Mouse (Mus musculus) intestine, embryonic 15.5 days (tissue): ENCODE data around the gene Snx29. TPM values are rescaled to one million over a fixed set of nuclear protein-coding genes. Genes with fewer than 3 reads are reported as not detected.
"Not testable (repeated sequence)": the region's sequence is repeated elsewhere in the genome, so short reads cannot be mapped to it uniquely, and the experiment has no call there.

ENCODE experiments used
- ATAC-seq: fragments of 200-750 bp; cut with Nextera tagmentation; 2 replicates; pipeline ENCODE4 v1.8.0; 2017; ENCODE audit warnings: moderate TSS enrichment, moderate library complexity
- H3K27ac ChIP-seq: fragments of 300-500 bp; sonication (generic); 2 replicates; pipeline ENCODE4 v1.5.1; 2015; ENCODE audit warnings: mild to moderate bottlenecking, inconsistent platforms
- H3K27me3 ChIP-seq: fragments of 300-500 bp; sonication (generic); replicated peaks from 2 replicates; pipeline ENCODE4 v1.6.1; 2015; ENCODE audit warnings: inconsistent platforms
- H3K36me3 ChIP-seq: fragments of 300-500 bp; sonication (generic); 2 replicates; pipeline ENCODE4 v1.6.1; 2015; ENCODE audit warnings: inconsistent platforms
- H3K4me1 ChIP-seq: fragments of 300-500 bp; sonication (generic); replicated peaks from 2 replicates; pipeline ENCODE4 v1.6.1; 2015; ENCODE audit warnings: inconsistent platforms
- H3K4me2 ChIP-seq: fragments of 300-500 bp; sonication (generic); replicated peaks from 2 replicates; pipeline ENCODE4 v1.6.1; 2015; ENCODE audit warnings: mild to moderate bottlenecking, inconsistent platforms
- H3K4me3 ChIP-seq: fragments of 300-500 bp; sonication (generic); replicated peaks from 2 replicates; pipeline ENCODE4 v1.5.1; 2015; ENCODE audit warnings: inconsistent platforms
- H3K9ac ChIP-seq: fragments of 300-500 bp; sonication (generic); 2 replicates; pipeline ENCODE4 v1.6.1; 2015; ENCODE audit warnings: inconsistent platforms
- H3K9me3 ChIP-seq: fragments of 300-500 bp; sonication (generic); 2 replicates; pipeline ENCODE4 v1.6.1; 2016; ENCODE audit warnings: inconsistent platforms
- WGBS: fragments of 180-500 bp; shearing (Covaris S2); methylation state at CpG from one replicate; pipeline ENCODE4 v1.1.7; 2015; 5-methylcytosine and 5-hydroxymethylcytosine counted together
- polyA plus RNA-seq: library from polyadenylated mRNA; unstranded; fragments of >200 nt; fragmentation: Nextera tagmentation; extraction: Ambion mirVana; gene quantifications from 2 replicates; pipeline ENCODE4 v1.2.1, GENCODE M21; 2015

Snx29 gene
- polyA plus RNA-seq, 1 experiment from 2014 or later, result 5.7 TPM

DNA sequence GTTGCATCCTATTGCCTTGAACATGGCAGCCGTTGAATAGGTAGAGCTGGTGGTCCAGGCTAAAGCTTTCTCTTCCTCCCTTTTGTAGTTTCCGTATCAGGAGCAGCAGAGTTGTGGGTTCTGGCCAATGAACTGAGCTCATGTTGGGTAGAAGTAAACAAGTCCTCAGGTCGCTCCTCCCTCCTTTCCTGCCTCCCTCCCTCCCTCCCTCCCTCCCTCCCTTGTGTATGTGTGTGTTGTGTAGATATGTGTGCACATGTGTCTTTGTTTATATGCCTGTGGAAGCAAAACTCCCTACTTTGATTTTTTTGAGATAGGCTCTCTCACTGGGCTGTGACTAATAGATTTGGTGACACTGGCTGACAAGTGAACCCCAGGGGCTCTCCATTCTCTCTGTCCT lies 251.8 kb downstream of the Snx29 start:
- H3K27ac ChIP-seq, result no peak overlapping the region
- H3K36me3 ChIP-seq, result no peaks in the 10 kb centered on the region
- H3K9ac ChIP-seq, result no peak overlapping the region
- WGBS, result 84% methylated on average over 3 of the region's 3 CpGs
- no peak overlapping the region for H3K4me2 ChIP-seq
- ATAC-seq, result no peak
- H3K4me1 ChIP-seq, result no peaks in the 10 kb centered on the region
- no peak overlapping the region for H3K4me3 ChIP-seq
- H3K27me3 ChIP-seq, result no peaks in the 10 kb centered on the region
- H3K9me3 ChIP-seq, result no peaks in the 10 kb centered on the region

DNA sequence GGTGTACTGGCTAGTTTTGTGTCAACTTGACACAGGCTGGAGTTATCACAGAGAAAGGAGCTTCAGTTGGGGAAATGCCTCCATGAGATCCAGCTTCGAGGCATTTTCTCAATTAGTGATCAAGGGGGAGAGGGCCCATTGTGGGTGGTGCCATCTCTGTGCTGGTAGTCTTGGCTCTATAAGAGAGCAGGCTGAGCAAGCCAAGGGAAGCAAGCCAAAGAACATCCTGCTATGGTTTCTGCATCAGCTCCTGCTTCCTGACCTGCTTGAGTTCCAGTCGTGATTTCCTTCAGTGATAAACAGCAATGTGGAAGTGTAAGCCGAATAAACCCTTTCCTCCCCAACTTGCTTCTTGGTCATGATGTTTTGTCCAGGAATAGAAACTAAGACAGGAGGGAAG lies 253.0 kb downstream of the Snx29 start:
- H3K4me3 ChIP-seq, H3K36me3 ChIP-seq, H3K4me1 ChIP-seq, H3K9ac ChIP-seq, H3K4me2 ChIP-seq, H3K27me3 ChIP-seq, ATAC-seq, H3K9me3 ChIP-seq, H3K27ac ChIP-seq: not testable (repeated sequence)
- 54% methylated on average over 3 of the region's 3 CpGs for WGBS

DNA sequence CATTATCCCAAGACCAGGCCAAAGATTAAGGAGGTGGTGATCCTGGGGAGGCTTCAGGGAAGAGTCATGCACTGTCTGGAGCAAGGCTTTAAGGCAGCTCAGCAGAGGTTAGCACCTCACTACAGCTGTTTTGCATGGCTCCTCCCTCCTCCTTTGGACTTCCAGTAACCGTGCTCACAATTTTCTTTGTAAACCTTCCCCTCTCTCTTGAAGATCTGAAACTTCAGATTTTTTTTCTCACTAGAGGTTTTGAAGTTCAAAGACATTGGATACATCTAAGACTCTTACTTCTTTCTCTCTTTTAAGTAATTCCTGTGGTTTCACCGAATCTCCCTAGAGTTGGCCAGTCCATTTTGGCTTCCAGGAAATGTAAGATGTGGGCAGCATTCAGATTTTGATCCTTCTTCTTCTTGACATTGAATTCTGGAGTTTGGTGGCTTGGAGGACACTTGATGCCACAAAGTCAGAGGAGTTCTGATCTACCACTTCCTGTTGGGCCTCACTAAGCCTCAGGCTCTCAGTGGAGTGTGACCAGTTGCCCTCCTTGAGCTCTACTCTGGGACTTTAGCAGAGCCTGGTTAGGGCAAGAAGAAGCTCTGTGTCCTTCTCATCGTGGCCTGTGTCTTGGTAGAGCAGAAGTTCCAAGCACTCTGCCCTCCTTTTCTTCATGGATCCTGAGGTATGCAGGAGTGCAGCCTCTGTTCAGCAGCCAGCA lies 255.0 kb downstream of the Snx29 start:
- Histone ChIP-seq H3K27me3 (no peaks in the 10 kb centered on the region), H3K36me3 (no peaks in the 10 kb centered on the region), H3K9me3 (no peaks in the 10 kb centered on the region), H3K4me3 (no peak overlapping the region), H3K27ac (no peak overlapping the region), H3K4me1 (peaks cover 2% of the 10 kb centered on the region; the same call in 1 of the 2 replicates), H3K4me2 (no peak overlapping the region), H3K9ac (no peak overlapping the region)
- no peak for ATAC-seq
- 72% methylated on average over 3 of the region's 3 CpGs for WGBS

DNA sequence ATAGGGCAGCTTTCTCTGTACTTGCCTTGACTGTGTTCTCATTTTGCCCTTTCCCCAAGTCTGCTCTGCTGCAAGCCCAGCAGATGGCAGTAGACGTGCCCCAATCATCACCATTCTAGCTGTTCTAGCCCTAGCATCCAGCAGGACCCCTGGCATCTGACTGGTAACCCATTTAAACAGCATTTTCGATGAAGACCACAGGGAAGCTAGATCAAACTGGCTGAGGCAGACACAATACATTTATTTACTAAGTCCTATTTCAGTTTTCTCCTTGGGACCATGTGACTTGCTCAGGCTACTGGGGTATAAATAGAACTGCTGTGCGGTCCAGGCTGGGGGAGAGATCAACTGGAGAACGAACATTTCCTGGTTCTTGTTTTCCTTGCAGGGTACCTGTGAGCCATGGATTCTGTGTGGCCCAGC lies 257.0 kb downstream of the Snx29 start:
- Histone ChIP-seq H3K9ac (no peak overlapping the region), H3K4me2 (no peak overlapping the region), H3K9me3 (no peaks in the 10 kb centered on the region), H3K27ac (no peak overlapping the region), H3K36me3 (no peaks in the 10 kb centered on the region), H3K27me3 (no peaks in the 10 kb centered on the region), H3K4me1 (peaks cover 2% of the 10 kb centered on the region; the same call in 1 of the 2 replicates), H3K4me3 (no peak overlapping the region)
- WGBS, result 48% methylated on average over 4 of the region's 4 CpGs
- ATAC-seq, result peak; percentile 55

DNA sequence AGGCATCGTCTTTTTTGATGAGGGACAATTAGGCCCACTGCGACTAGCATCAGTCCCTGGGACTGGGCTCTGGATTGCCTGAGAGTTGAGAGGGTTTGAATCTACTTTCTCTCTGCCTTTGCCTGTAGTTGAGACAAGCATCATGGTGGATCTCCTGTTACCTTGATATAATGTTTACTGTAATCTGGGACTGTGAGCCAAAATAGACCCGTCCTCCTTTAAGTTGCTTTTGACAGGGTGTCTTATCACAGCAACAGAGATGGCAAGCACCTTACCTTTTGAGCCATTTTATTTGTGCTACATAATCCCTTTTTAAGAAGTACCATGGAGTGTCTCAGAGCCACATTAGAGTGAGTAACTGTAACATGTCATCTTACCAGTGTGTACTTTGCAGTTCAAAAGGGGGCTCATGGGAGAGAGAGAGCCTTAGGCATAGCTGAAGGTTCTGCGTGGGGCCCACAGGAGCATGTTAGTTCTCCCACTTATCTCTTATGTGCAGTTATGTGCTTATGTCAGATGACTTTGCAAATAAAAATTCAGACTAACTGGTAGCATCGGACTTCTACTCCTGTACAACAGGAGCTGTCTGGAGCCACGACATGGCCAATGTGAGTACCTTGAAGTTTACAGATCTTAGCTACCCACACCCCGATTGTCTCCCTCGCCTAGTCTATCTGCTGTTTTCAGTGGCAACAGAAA lies 261.4 kb downstream of the Snx29 start:
- no peaks in the 10 kb centered on the region for H3K27me3 ChIP-seq
- H3K4me2 ChIP-seq, result no peak overlapping the region
- no peak overlapping the region for H3K9ac ChIP-seq
- 86% methylated on average over 8 of the region's 8 CpGs for WGBS
- no peaks in the 10 kb centered on the region for H3K9me3 ChIP-seq
- peak; percentile 42; the same call in 1 of the 2 replicates for ATAC-seq
- H3K27ac ChIP-seq, result no peak overlapping the region
- peaks cover 2% of the 10 kb centered on the region; the same call in 1 of the 2 replicates for H3K4me1 ChIP-seq
- H3K36me3 ChIP-seq, result no peaks in the 10 kb centered on the region
- no peak overlapping the region for H3K4me3 ChIP-seq

DNA sequence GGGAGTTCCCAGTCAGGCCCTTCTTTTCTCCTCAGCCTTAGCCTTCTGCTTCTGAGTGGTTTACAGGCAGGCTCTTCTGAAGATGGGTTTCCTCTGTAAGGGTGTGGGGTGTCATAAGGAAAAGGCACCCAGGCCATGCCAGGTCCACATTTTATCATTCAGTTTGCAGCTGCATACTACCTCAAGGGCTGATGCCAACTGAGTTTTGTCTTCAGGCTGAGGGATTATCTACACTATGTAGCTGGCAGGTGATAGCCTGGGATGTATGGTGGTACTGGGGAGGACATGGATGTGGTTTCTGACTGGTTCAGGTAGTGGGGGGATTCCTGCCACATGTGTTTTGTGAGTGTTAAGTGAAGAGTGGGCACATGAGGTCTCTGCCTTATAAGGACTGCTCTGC lies 266.0 kb downstream of the Snx29 start:
- ATAC-seq, result no peak
- no peak overlapping the region for H3K4me3 ChIP-seq
- no peaks in the 10 kb centered on the region for H3K9me3 ChIP-seq
- H3K27ac ChIP-seq, result no peak overlapping the region
- no peaks in the 10 kb centered on the region for H3K27me3 ChIP-seq
- no peak overlapping the region for H3K9ac ChIP-seq
- H3K36me3 ChIP-seq, result no peaks in the 10 kb centered on the region
- no peaks in the 10 kb centered on the region for H3K4me1 ChIP-seq
- no peak overlapping the region for H3K4me2 ChIP-seq

DNA sequence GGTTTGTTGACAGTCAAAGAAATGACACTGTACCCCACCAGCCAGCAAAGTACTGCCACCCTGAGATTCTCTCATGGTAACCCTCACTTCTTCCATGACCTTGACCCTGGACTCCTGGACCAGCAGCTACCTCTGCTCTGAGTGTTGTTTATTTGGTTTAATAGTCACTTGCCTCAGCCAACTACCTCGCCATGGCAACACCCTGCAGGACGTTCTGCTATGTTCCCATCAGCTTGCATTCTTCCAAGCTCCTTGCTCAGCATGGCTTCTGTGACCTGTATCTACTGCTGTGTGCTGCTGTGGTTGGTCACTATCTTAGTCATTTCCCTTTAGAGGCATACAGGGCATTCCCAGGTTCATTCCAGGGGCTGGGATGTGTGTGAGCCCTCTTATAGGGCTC lies 266.6 kb downstream of the Snx29 start:
- Histone ChIP-seq H3K4me3 (no peak overlapping the region), H3K4me2 (no peak overlapping the region), H3K36me3 (no peaks in the 10 kb centered on the region), H3K9ac (no peak overlapping the region), H3K27ac (no peak overlapping the region), H3K9me3 (no peaks in the 10 kb centered on the region), H3K4me1 (no peaks in the 10 kb centered on the region), H3K27me3 (no peaks in the 10 kb centered on the region)
- WGBS, result 52% methylated on average over 2 of the region's 2 CpGs
- no peak for ATAC-seq

DNA sequence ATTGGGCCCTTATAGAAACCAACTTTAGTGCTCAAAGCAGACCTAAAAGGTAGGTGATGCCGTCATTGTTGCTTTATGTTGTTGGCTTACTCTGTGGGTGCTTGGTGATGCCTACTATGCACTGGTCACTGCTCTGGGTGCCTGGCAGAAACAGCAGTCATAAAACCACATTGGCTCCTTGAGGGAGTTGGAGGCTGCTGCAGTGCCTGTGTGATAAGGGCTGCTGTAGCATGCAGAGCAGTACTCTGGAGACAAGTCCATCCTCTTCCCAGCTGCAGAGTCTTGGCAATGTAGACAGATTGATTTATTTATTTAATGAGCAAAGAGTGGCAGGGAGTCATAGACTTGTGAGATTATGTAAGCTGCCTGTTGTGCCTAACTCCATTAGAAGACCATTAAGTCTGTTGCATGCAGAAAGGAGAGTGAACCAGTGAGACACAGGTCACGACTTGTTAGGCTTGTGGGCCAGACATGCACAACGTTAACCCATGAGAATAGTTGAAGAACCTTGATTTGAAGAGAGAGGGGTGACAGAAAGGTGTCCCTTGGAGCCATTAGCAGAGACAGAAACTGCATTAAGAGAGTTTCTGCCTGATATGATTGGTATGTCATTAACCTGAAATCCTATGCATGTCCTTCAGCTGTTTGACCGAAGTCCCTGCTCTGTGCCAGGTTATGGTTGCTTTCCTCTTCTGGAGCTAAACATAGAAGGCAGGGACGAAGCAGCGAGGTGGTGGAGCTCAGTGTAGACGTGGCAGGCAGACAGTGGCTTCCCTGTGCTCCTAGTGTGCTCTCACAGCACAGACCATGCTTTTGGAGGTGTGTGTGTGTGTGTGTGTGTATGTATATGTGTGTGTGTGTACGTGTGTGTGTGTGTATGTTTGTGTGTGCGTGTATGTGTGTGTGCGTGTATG lies 267.3 kb downstream of the Snx29 start:
- no peaks in the 10 kb centered on the region for H3K4me1 ChIP-seq
- H3K36me3 ChIP-seq, result no peaks in the 10 kb centered on the region
- 0 out of 2 replicates have a peak, but pooled peaks have one; percentile 21 for ATAC-seq
- no peak overlapping the region for H3K27ac ChIP-seq
- WGBS, result 84% methylated on average over 9 of the region's 10 CpGs
- no peaks in the 10 kb centered on the region for H3K9me3 ChIP-seq
- no peak overlapping the region for H3K4me2 ChIP-seq
- no peak overlapping the region for H3K9ac ChIP-seq
- H3K27me3 ChIP-seq, result no peaks in the 10 kb centered on the region
- H3K4me3 ChIP-seq, result no peak overlapping the region

DNA sequence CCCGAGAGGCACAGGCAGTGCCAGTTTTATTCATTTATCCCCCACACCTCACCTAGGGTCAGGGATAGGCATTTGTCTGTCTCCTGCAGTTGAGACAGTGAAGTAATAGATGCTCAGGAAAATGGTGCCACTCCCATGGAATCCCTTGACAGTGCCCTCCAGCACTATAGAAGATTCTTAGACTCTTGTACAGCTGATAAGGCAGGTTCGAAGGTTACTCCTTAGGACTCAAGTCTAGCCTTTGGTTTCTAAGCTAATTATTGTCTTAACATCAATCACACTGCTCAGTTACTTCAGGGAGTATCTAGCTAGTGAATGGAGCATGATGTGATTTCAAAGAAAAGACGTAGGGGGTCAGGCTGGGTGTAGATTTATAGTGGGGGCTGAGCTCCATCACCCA lies 273.9 kb downstream of the Snx29 start:
- H3K9ac ChIP-seq, result no peak overlapping the region
- no peaks in the 10 kb centered on the region for H3K4me1 ChIP-seq
- H3K4me3 ChIP-seq, result no peak overlapping the region
- no peak overlapping the region for H3K4me2 ChIP-seq
- H3K9me3 ChIP-seq, result no peaks in the 10 kb centered on the region
- no peak overlapping the region for H3K27ac ChIP-seq
- no peaks in the 10 kb centered on the region for H3K27me3 ChIP-seq
- no peaks in the 10 kb centered on the region for H3K36me3 ChIP-seq
- 76% methylated on average over 3 of the region's 3 CpGs for WGBS
- ATAC-seq, result peak; percentile 69

DNA sequence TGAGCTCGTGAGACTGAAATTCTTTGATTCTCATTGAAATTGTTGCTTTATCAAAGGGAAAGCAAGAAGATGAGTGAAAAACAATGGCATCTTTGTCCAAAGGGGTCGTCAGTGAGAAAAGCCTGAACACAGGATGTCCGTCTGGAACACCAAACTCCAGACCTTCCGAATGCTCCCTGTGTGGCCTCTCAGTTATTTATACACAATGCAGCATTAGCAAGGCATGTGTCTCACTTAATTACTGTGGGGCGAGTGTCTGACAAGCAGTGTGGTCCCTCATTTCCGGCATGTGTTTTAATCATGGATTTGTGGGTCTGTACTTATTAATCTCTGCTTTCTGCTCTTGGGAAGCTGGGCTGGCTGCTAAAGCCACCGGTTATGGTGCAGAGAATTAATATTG lies 275.1 kb downstream of the Snx29 start:
- no peak for ATAC-seq
- H3K27me3 ChIP-seq, result no peaks in the 10 kb centered on the region
- no peak overlapping the region for H3K4me3 ChIP-seq
- no peak overlapping the region for H3K9ac ChIP-seq
- H3K4me1 ChIP-seq, result no peaks in the 10 kb centered on the region
- 41% methylated on average over 7 of the region's 7 CpGs for WGBS
- H3K27ac ChIP-seq, result no peak overlapping the region
- H3K9me3 ChIP-seq, result no peaks in the 10 kb centered on the region
- H3K4me2 ChIP-seq, result no peak overlapping the region
- no peaks in the 10 kb centered on the region for H3K36me3 ChIP-seq

DNA sequence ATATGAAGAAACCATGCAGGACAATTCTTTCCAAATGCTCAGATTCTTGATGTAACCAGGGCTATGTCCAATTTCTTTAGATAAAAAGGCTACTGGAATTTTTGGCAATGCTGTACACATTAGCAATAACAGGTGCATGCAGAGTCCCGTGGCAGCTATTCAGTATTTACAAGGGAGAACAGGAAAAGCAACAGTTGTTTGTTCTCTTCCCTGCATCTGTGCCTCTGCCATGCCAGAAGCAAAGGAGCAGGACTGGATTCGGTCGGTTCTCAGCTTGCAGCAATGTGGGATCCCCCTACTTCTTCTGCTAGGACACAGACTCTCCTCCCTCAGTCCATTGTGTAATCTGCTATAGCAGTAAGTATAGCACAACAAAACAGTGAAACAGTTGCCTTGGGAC lies 276.8 kb downstream of the Snx29 start:
- no peak overlapping the region for H3K9ac ChIP-seq
- H3K36me3 ChIP-seq, result no peaks in the 10 kb centered on the region
- H3K4me2 ChIP-seq, result no peak overlapping the region
- WGBS, result 68% methylated on average over 3 of the region's 3 CpGs
- H3K9me3 ChIP-seq, result no peaks in the 10 kb centered on the region
- H3K4me3 ChIP-seq, result no peak overlapping the region
- no peak overlapping the region for H3K27ac ChIP-seq
- no peaks in the 10 kb centered on the region for H3K27me3 ChIP-seq
- ATAC-seq, result no peak
- H3K4me1 ChIP-seq, result no peaks in the 10 kb centered on the region; the same call in 1 of the 2 replicates

DNA sequence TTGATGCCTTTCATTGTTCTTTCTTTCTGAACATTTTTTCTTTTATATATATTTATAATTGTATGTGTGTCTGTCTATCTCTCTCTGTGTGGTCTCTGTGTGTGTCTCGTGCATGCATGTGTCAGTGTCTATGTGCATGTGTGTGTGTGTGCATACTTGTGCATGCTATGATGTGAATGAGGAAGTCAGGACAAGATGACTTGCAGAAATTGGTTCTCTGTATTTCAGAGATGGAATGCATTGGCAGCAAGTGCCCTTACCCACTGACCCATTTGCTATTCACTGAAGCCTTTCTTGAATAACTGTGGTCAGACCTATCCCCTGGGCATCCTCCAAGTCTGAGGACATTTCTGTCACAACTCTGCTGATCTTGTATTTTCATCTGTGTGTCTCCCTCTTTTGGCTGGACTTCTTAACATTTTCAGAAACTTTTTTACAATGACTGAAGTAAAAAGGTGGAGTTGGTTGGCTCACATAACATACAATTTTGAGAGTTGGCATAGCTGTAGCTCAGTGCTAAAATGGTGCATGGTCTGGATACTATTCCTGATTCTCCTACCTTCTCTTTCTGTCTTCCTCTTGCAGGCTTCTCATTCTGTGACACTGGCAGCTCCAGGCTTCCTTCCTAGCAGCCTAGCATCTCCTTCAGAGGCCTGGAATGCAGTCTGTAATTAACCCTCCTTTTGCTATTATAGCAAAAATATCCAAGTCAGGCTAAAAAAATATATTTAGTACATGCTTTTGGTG lies 278.8 kb downstream of the Snx29 start:
- no peaks in the 10 kb centered on the region for H3K9me3 ChIP-seq
- no peak overlapping the region for H3K27ac ChIP-seq
- H3K27me3 ChIP-seq, result no peaks in the 10 kb centered on the region
- H3K36me3 ChIP-seq, result no peaks in the 10 kb centered on the region
- H3K4me2 ChIP-seq, result no peak overlapping the region
- 93% methylated on average over 1 of the region's 1 CpGs for WGBS
- H3K9ac ChIP-seq, result no peak overlapping the region
- H3K4me1 ChIP-seq, result no peaks in the 10 kb centered on the region; the same call in 1 of the 2 replicates
- no peak overlapping the region for H3K4me3 ChIP-seq
- ATAC-seq, result no peak
